Mouse (Mus musculus): ENCODE measurements at regions not wholly inside any gene's neighbourhood (a gene's known extent, or its start where the extent isn't known, plus 50 kb on each side); places are given as distances from the start of the nearest gene placed in this dataset.

DNA sequence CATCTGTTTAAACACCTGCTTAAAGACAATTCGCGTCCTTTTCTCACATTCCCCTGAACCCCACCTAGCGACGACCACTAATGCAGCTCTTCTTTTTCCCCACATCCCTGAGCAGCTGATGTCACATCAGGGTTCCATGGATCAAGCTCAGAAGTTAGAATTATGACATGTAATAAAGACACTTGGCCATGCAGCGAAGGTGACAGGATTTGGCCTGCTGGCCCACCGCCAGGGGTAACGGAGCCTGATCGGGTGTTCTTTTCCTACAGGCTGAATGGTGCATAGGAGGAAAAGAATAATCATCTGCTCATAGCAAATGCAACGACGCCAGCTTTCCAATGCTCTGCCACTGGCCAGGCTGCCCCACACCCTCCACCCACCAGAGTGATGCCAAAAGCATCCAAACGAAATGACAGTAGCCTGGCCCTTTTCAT, 231.9 kb downstream of the Sox4 start:
- TF ChIP-seq CTCF (IDR thresholded peaks at IDR 0.05; ENCODE audit: borderline replicate concordance, insufficient read depth, low read depth, low read length), result no peak
- TF ChIP-seq POLR2A (IDR thresholded peaks at IDR 0.05; ENCODE audit: borderline replicate concordance, insufficient read depth, low read length), result no peak
